Mouse (Mus musculus) embryo, embryonic 11.5 days (tissue): ENCODE data around the gene Prep.

Experiments used
- DNase-seq: peaks from one replicate; pipeline ENCODE4 v3.0.0-alpha.2; 2012; ENCODE audit warnings: low read depth, low spot score

Gene Prep

DNA sequence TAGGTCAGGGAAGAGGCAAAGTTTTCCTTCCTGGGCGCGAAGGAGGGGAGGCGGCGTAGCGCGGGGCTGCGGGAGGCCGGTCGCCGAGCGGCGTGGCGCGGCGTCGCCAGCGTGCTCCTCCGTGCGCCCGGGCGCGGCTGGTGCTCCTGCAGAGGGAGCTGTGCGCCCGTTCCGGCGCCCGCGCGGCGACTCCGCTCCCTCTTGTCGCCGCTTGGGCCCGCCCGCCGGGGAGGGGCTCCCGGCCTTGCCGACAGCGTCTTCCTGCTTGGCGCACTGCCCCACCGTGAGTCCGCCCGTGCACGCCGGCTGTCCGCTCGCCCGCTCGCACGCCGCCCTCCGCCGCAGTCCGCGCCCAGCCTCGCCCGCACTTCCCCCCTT, at the start of gene Prep:
Gene Prep, plus strand, starts transcription at position 273 of the 378 bp plus-strand sequence.
- peak; percentile 73 for DNase-seq

DNA sequence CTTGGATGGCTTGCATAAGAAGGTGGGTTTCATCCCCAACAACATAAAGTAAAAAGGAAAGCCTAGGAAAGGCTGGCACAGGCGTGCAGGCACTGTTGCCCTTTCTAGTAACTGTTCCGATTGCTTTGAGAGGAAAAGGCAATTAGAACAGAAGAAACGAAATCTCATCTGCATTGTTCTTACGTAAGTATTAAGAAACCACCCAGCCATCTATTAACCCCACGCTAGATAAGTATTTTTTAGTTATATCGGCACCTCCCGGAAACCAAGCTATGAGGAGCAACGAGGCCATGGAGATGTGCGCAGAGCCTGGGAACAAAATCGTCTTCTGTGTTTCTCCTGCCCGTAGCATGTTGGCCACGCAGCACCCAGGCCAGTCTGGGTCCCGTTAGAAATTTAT, 49.7 kb upstream of the Prep start:
- DNase-seq = no peak

DNA sequence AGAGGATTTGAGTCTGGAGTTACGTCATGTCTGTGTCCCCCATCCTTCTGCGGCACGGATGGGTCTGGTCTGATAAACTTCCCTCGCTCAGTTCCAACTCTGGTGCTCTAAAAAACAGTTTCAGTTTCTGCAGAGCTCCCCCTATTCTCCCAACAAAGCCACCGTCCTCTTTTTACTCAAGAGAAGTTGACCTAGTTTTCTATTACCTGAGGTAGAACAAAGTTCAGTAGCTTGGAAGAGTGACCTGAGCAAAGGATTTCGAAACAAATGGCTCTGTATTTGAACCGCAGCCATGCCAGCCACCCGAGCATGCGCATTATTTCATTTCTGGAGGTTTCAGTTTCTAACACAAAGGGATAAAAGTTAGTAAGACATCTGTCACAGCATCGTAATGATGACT, 49.2 kb upstream of the Prep start:
- DNase-seq = no peak

GRCm38 (mm10) chr10:45019418-45019817, 47.6 kb upstream of the Prep start:
- DNase-seq = no peak

- DNase-seq = no peak
Observed at GRCm38 (mm10) chr10:45019849-45020248, 47.2 kb upstream of the Prep start.

DNA sequence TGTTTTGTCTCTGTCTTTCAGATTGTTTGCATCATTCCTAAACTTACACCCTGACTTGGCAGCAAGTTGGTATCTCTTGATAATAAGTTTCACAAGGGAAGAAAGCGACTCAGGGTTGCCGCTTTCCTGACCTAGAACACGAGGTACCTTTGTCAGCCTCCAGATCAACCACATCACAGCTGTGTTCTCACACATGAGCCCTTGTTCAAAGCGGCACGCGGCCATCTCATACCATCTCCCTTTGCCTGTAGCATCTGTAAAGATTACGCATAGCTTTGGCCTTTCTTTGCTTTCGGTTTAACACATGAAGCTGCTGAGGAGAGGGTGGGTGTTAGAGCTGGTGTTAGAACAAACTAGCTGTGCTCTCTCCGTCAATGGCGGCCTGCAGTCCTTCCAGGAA, 46.7 kb upstream of the Prep start:
- DNase-seq = no peak

DNA sequence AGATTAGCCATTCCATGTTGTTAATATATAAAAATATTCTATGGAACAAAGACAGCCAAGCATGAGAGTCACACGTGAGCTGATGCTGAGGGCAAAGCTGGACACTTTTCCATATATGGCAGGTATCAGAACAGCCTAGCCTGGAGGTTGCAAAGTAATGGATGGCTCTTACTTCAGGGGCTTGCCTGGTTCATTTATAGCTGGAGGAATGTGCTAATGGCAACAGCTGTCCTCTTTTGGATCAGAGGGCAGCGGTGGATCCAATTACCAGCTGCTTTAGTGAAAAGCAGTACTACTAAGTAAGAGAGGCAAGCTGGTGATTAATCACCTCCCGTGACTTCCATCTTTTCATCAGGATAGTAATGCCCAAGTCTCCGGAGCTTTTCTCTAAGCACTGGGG, 41.8 kb upstream of the Prep start:
- peak; percentile 14 for DNase-seq

DNA sequence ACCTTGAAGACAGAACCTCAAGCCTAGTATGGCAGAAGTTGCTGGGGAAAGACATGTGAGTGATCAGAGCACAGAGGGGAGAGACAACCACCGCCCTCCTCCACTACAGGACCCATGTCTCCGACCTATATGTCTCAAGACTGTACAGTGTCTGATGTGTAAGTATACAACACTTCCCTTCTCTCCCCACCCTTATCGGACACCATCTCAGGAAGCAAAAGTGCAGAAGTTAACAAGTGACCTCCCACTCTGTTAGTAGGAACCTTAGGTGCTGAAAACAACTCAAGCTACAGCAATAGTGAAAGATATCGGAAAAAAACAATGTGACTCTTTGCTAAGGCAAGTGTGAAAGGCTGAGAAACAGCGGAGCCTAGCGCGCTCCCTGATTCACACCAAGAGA, 40.1 kb upstream of the Prep start:
- no peak for DNase-seq

DNA sequence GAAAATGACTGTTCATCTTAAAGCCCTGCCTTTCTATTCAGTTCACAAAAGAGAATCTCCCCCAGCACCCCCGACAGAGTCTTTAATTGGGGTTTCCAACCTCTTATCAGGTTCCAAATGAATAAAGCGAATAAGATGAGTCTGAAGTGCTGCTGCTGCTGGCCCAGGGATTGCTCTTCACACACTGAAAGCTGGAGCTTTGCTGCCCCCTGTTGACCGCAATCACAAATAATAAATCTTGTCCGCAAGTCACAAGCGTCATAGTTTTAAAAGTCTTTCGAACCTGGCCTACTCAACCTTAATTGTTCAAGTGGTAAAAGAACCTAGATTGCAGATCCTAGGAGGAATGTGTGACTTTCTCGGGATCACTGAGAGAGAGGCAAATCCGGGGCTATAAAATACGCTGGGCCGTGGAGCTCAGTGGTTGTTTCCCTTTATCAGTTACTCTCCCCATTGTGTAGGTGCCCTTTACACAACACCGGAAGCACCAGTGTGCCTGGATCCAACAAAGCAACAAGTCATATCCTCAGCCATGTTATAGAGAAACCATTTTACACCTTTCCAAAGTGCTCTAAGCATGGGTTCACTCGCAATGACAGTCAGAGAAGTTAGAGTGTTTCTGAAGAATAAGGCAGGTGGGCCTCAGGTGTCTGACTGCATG, 21.6 kb upstream of the Prep start:
- peak; percentile 61 for DNase-seq

DNA sequence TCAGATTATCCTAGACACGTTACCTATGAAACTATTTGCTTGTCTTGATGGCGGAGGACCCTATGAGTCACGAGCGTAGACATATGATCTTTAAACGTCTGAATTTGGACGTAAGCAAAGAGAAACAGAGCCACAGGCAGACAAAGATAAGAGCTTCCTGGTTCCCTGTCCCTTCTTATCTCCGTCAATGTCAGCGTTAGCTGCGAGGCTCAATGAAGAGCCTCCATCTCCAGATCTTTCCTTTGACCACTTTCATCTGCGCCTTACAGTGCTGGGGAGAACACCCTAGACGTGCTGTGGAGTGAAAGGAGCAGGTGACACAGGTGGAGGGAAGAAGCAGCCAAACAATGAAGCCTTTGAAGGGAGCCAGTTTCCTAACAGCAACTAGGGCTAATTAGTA, 18.8 kb upstream of the Prep start:
- DNase-seq = no peak

GRCm38 (mm10) chr10:45048622-45049021, 18.4 kb upstream of the Prep start:
- no peak for DNase-seq

GRCm38 (mm10) chr10:45051125-45051744, 15.8 kb upstream of the Prep start:
- DNase-seq = peak; percentile 63

GRCm38 (mm10) chr10:45058361-45058760, 8.6 kb upstream of the Prep start:
- DNase-seq = no peak

GRCm38 (mm10) chr10:45060841-45061240, 6.2 kb upstream of the Prep start:
- no peak for DNase-seq

DNA sequence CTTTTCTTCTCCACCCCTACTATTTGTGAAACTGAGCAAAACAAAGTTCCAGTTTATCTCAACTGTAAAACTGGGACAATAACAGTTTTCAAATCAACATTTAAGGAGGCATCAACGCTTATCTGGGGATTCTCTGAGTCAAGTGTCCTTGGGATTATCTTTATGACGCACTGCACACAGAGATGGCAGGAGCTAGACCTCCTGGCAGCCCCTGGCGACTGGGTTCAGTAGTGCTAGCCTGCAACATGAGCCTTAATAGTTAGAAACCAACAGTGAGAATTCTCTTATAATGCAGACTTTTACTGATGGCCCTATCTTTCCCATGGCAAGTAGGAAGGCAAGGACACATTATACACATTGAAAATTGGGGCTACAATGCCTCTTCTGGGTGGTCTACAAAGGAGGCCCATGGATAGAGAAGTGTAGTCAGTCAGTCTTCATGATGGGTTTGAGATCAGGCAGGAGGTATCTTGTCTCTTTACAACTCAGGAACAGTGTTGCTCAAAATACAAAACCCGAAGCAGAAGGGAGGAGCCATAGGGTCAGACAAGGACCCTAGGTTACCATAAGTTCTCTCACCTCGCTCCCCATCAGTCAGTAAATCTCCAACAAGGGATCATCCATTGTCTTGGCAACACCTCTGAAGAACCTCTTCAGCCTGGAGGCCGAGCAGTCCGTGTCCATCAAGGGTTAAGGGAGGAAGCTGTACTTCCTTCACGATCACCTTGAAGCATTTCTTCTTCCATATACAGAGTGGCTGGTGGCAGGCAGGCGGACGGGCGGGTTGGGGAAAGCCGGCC, 672 bp upstream of the Prep start:
- no peak for DNase-seq

- DNase-seq = no peak
Observed at GRCm38 (mm10) chr10:45067436-45067925, 478 bp downstream of the Prep start.

GRCm38 (mm10) chr10:45069557-45069956, 2.6 kb downstream of the Prep start:
- DNase-seq = no peak

DNA sequence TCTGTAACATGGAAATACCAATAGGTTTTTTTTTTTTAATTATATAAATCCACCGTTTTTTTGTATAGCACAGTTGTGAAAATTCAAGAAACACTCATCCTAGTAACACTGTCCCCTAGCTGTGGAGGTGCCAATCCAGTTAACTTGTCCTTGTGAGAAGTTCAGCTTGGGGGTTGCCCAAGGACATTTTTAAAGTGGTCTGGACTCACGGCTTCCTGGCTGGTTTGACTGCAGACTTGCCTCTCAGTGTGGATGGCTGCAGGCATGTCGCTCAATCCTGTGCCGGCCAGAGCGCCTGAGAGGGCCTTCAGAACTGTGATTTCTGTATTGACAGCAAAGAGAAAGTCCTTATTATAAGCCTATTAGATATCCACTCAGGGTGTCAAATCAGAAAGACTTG, 3.4 kb downstream of the Prep start:
- no peak for DNase-seq

DNA sequence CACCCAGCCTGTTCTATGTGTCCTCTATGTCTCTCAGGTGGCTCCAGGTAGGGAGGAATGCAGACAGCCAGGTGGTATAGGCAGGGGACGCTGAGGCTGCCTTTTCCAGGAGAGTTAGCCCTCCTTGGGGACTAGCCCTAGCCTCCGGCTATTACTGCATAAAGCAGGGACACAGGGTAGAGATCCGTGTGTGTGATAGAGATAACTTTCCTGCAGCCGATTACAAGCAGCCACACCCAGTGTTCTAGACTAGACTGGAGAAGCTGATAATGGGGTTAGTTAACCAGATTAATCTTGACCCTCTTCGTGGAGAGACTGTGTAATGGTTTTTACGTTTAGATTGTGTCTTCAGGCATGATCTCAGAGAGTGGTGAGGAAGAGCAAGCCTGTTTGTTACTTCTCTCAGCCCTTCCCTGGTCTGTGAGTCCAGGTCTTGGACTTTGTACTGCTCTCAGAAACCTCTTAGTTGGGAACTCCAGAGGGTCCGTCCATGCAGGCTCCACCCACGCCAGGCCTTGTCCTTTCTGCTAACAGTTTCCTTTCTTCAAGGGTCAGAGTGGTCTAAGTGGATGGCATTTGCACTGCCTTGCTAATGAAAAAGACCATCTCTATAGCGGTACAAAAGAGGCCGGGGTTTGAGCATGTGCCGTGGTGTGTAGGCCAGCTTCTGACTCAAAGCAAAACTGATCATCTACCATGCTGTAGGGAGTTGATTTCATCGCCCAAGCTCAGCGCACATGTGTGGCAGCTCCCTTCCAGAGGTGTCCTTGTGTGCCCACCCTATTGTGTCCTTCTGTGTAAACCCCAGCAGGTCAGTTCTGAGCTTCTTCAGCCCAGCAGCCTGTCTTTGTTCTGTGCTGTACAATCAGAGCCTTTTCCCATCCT, 4.2 kb downstream of the Prep start:
- no peak for DNase-seq

DNA sequence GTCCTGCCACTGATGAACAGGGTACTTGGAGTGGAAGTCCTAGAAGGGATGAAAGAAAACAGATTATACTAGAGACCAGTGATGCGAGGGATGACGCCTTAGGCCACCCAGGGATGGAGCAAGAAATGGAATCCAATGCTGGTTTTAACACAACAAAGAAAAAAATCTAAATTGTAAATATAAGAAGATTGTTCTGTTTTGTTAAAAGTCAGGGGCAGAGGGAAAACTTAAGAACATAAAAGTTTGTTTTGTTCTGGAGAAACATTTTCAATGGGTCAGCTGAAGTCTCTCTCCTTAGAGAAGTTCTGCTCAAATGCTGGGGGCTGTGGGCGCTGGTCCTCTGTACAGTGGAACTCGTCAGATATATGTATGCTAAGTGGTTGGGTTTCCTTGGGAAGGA, 5.3 kb downstream of the Prep start:
- DNase-seq = no peak

GRCm38 (mm10) chr10:45074543-45074942, 7.5 kb downstream of the Prep start:
- DNase-seq = no peak
